Mouse (Mus musculus) adrenal gland, postnatal 0 days (tissue): ENCODE data around the gene Pex14. TPM values are rescaled to one million over a fixed set of nuclear protein-coding genes. Genes with fewer than 3 reads are reported as not detected.

ENCODE experiments used
- polyA plus RNA-seq: library from polyadenylated mRNA; unstranded; fragments of >200 nt; fragmentation: Nextera tagmentation; extraction: Ambion mirVana; gene quantifications from 2 replicates; pipeline ENCODE4 v1.2.1, GENCODE M21; 2015

The Pex14 gene
- 34.6 and 55.3 TPM in 2 replicates for polyA plus RNA-seq

GRCm38 (mm10) chr4:149099369-149100017, at the start of gene Pex14:
Pex14 (minus strand) TSS chr4:149099876.

DNA sequence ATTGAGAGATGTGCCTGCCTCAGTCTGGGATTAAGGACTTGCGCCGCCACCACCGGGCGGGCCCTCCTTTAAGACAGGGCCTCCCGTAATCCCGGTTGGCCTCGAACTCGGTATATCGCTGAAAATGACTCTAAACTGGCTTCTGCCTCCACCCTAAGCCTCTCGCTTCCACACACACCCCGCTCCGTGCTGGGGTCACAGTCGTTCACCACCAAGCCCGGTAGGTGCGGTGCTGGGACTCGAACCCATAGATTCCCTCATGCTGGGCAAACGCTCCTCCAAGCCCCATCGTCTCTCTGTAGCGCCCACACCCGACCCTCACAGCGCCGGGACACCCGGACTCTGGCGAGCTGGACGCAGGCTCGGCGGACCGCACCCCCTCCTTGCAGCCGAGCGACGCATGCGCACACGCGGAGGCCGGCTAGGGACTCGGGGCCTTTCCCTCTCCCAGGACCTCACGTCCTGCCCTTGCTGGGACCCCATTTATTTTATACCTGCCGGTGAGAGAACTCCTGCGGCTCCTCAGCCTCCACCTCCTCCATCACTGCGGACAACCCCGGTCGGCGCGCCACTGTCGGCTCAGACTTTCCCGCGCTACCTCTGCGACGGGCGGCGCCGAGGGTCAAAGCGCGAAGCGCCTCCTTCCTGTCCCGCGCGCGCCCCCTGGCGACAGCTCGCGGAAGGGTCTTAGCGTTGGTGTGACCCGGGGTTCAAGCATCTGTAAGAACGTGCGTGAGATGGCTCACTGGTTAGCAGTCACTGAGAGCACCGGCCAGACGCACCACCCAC, 37.5 kb upstream of the Pex14 start, which contains the start of gene Cenps:
Gene Cenps (minus strand): TSS at position 648 of the 789 bp plus-strand sequence.

DNA sequence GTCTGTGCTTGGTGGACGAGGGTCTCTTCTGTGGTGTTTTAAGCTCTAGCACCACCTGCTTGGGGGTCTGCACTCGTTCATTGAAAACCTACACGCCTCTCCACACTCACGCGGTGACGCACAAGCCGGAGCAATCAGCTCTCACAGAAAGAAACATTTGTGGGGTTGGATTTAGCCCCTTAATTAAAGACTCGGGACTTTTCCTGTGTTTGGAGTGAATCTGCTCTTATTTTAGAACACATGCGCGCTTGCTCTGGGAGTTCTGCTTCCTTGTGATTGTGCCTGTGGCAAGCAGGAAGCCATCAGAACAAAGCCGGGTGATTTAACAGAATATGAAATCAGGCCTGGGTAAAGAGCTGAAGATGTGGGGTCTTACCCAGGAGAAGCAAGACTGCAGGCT, 27.0 kb upstream of the Pex14 start, which contains the start of gene Cort:
Gene Cort (minus strand): TSS at position 101 of the 400 bp plus-strand sequence.

DNA sequence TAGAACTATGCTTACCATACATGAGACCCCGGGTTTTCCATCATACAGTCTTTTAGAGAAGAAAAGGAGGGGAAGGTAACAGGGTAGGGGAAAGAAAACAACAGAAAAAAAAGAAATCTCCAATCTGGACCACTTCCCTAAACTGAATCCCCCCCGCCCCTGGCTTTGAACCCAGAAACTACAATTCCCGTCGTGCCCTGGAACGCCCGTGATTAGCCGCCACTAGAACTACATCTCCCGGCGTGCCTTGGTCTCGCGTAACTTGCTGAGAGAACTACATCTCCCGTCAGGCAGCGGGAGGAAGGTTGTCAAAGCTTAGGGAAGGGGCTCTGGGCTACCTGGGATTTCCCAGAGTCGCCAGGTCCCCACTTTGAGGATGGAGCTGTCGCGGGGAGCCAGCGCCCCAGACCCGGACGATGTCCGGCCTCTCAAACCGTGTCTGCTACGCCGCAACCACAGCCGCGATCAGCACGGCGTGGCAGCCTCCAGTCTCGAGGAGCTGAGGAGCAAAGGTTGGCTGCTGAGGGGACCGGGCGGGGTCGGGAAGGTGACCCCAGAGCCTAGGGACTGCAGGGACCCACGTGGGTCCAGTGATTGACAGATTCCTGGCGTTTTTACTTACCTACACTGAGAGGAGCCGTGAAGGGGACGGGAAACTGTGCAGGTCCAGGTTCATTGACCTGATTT, 4.3 kb upstream of the Pex14 start, which contains the start of gene Dffa:
Gene Dffa (plus strand): TSS at position 272 of the 687 bp plus-strand sequence.

Other genes with a start within 250 kb of the Pex14 start
- gene Dffa, start 4.3 kb upstream of the Pex14 start, polyA plus RNA-seq = 15.4 and 16.5 TPM in 2 replicates
- gene Cort, start 26.9 kb upstream of the Pex14 start, polyA plus RNA-seq = 0.21 TPM in 1 of 2 replicates, not detected in the other
- gene Cenps, start 37.8 kb upstream of the Pex14 start, polyA plus RNA-seq = 15.4 and 18.2 TPM in 2 replicates
- 79.1 and 155 TPM in 2 replicates for gene Pgd, start 66.9 kb upstream of the Pex14 start, polyA plus RNA-seq
- gene Kif1b, start 207.8 kb upstream of the Pex14 start, polyA plus RNA-seq = 40.8 and 46.9 TPM in 2 replicates